Mouse (Mus musculus) erythroblast, embryonic 14.5 days (primary cell): ENCODE data around the gene Gm13030.

Experiments used
- GATA1 ChIP-seq: IDR thresholded peaks from 2 replicates; pipeline ENCODE4 v1.6.1; 2012; ENCODE audit warnings: low read length, inconsistent platforms, mixed read lengths
- TAL1 ChIP-seq: IDR thresholded peaks from 3 replicates; pipeline ENCODE4 v1.6.1; 2012; ENCODE audit warnings: low read length, inconsistent platforms, mixed read lengths

- TF ChIP-seq TAL1 (no peak), GATA1 (no peak)
Measured at GRCm38 (mm10) chr4:138865991-138866390, 7.8 kb downstream of the Gm13030 start.
